In the genomic region with DNA sequence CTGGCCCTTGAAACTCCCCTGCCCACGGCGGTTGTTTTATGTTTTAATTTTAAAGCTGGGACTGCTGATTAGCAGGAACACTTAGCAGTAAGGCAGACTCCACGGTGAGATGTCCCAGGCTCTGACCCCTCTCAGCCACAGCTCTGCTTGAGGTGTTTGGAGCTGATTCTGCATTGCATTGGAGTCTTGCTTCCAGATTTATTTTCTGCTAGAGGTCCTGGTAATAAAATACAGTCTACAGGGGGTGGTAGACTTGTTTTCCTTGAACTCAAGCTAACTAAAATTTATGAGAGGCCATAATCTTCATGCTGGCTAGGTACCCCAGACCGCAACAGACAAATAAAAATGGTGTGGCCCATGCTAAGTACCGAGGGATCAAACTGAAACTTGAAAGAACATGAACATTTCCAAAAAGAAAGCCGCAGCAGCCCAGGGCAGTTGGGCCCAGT, we compare ENCODE assay signal across 22 mouse cellular contexts.
DNase-seq lines count a peak whose midpoint lies in the region; ATAC-seq lines count a peak whose summit lies in the region.
"Had no signal": no experiment of that assay in that cellular context is flagged by ENCODE, and none has a peak within 500 bp of the region (broad histone marks: within the 10 kb centered on the region; RNA-seq: fewer than 3 reads in every experiment).

No protein-coding gene starts in this region.

- ATAC-seq in forebrain, embryonic 11.5 days (replicated peaks; ENCODE audit: low FRiP score) = no peak
- ATAC-seq in forebrain, embryonic 15.5 days (replicated peaks) = no peak
- peak; percentile 44; the same call in 1 of the 2 replicates for ATAC-seq in kidney, embryonic 14.5 days (ENCODE audit: low FRiP score, low TSS enrichment)
- ATAC-seq in limb, embryonic 15.5 days (ENCODE audit: insufficient number of reproducible peaks, low FRiP score, low TSS enrichment, low read depth) = 0 out of 2 replicates have a peak, but pooled peaks have one; percentile 14
- ATAC-seq in liver, embryonic 11.5 days (replicated peaks; ENCODE audit: low FRiP score) = no peak
- ATAC-seq: CD4-positive, CD25-positive, alpha-beta regulatory T cell, adult 4 months; forebrain, embryonic 14.5 days; liver, embryonic 12.5 days had no signal

- no peaks in the 10 kb centered on the region for H3K4me1 ChIP-seq in forebrain, embryonic 11.5 days (replicated peaks; ENCODE audit: control insufficient read depth, insufficient read depth, low read length)
- H3K4me1 ChIP-seq in forebrain, embryonic 15.5 days = no peaks in the 10 kb centered on the region
- H3K4me1 ChIP-seq in kidney, embryonic 14.5 days (ENCODE audit: control insufficient read depth, insufficient read depth, low read length) = peaks cover 31% of the 10 kb centered on the region
- peaks cover 13% of the 10 kb centered on the region for H3K4me1 ChIP-seq in limb, embryonic 15.5 days
- no peaks in the 10 kb centered on the region for H3K4me1 ChIP-seq in liver, embryonic 11.5 days (replicated peaks; ENCODE audit: control insufficient read depth, insufficient read depth, low read length)
- H3K4me1 ChIP-seq: liver, embryonic 12.5 days had no signal

- no peak overlapping the region for H3K9ac ChIP-seq in forebrain, embryonic 11.5 days (ENCODE audit: low read length)
- no peak overlapping the region for H3K9ac ChIP-seq in forebrain, embryonic 15.5 days (replicated peaks)
- H3K9ac ChIP-seq in kidney, embryonic 14.5 days (ENCODE audit: low read depth, low read length) = no peak overlapping the region
- no peak overlapping the region for H3K9ac ChIP-seq in limb, embryonic 15.5 days
- no peak overlapping the region for H3K9ac ChIP-seq in liver, embryonic 11.5 days (ENCODE audit: low read depth, low read length)
- H3K9ac ChIP-seq: liver, embryonic 12.5 days had no signal

- WGBS in forebrain, embryonic 11.5 days = 78% methylated on average over 6 of the region's 6 CpGs
- WGBS in forebrain, embryonic 15.5 days = 79% methylated on average over 6 of the region's 6 CpGs
- 26% methylated on average over 6 of the region's 6 CpGs for WGBS in kidney, embryonic 14.5 days
- 23% methylated on average over 6 of the region's 6 CpGs for whole genome bisulfite sequencing in limb, embryonic 15.5 days
- 61% methylated on average over 6 of the region's 6 CpGs for WGBS in liver, embryonic 11.5 days

- H3K4me3 ChIP-seq in forebrain, embryonic 11.5 days (ENCODE audit: low read depth, low read length) = no peak overlapping the region
- H3K4me3 ChIP-seq in forebrain, embryonic 15.5 days = no peak overlapping the region
- H3K4me3 ChIP-seq in kidney, embryonic 14.5 days (ENCODE audit: low read length) = no peak overlapping the region
- no peak overlapping the region for H3K4me3 ChIP-seq in limb, embryonic 15.5 days
- no peak overlapping the region for H3K4me3 ChIP-seq in liver, embryonic 11.5 days (ENCODE audit: low read depth, low read length)
- H3K4me3 ChIP-seq: heart, adult 2 months; liver, embryonic 12.5 days had no signal

- H3K36me3 ChIP-seq in forebrain, embryonic 11.5 days (ENCODE audit: control insufficient read depth, insufficient read depth, low read length) = no peaks in the 10 kb centered on the region
- H3K36me3 ChIP-seq in forebrain, embryonic 15.5 days = no peaks in the 10 kb centered on the region
- H3K36me3 ChIP-seq in kidney, embryonic 14.5 days (ENCODE audit: control insufficient read depth, insufficient read depth, low read length) = no peaks in the 10 kb centered on the region
- H3K36me3 ChIP-seq in limb, embryonic 15.5 days = no peaks in the 10 kb centered on the region
- no peaks in the 10 kb centered on the region for H3K36me3 ChIP-seq in liver, embryonic 11.5 days (ENCODE audit: control insufficient read depth, insufficient read depth, low read length)
- H3K36me3 ChIP-seq: liver, embryonic 12.5 days had no signal

- no peak overlapping the region for H3K4me2 ChIP-seq in forebrain, embryonic 11.5 days (ENCODE audit: low read depth, low read length, severe bottlenecking)
- no peak overlapping the region for H3K4me2 ChIP-seq in forebrain, embryonic 15.5 days (replicated peaks)
- no peak overlapping the region for H3K4me2 ChIP-seq in kidney, embryonic 14.5 days (replicated peaks; ENCODE audit: low read depth, low read length)
- no peak overlapping the region for H3K4me2 ChIP-seq in limb, embryonic 15.5 days
- no peak overlapping the region for H3K4me2 ChIP-seq in liver, embryonic 11.5 days
- H3K4me2 ChIP-seq: liver, embryonic 12.5 days; midbrain, embryonic 11.5 days had no signal

- H3K27me3 ChIP-seq in forebrain, embryonic 11.5 days (ENCODE audit: control insufficient read depth, insufficient read depth, low read length) = no peaks in the 10 kb centered on the region
- no peaks in the 10 kb centered on the region for H3K27me3 ChIP-seq in forebrain, embryonic 15.5 days
- no peaks in the 10 kb centered on the region for H3K27me3 ChIP-seq in kidney, embryonic 14.5 days (ENCODE audit: control insufficient read depth, insufficient read depth, low read length)
- no peaks in the 10 kb centered on the region for H3K27me3 ChIP-seq in limb, embryonic 15.5 days
- no peaks in the 10 kb centered on the region for H3K27me3 ChIP-seq in liver, embryonic 11.5 days (replicated peaks; ENCODE audit: control insufficient read depth, insufficient read depth, low read length)

- H3K9me3 ChIP-seq in forebrain, embryonic 11.5 days (ENCODE audit: control insufficient read depth, low read length) = no peaks in the 10 kb centered on the region
- H3K9me3 ChIP-seq in forebrain, embryonic 15.5 days = no peaks in the 10 kb centered on the region
- H3K9me3 ChIP-seq in kidney, embryonic 14.5 days (ENCODE audit: control insufficient read depth, low read length) = 0 out of 2 replicates have a peak, but pooled peaks cover 3% of the 10 kb centered on the region
- no peaks in the 10 kb centered on the region for H3K9me3 ChIP-seq in limb, embryonic 15.5 days
- no peaks in the 10 kb centered on the region for H3K9me3 ChIP-seq in liver, embryonic 11.5 days (ENCODE audit: control insufficient read depth, low read length)
- H3K9me3 ChIP-seq: liver, embryonic 12.5 days had no signal

- H3K27ac ChIP-seq in forebrain, embryonic 11.5 days (ENCODE audit: low read depth, low read length) = no peak overlapping the region
- H3K27ac ChIP-seq in forebrain, embryonic 15.5 days (replicated peaks) = no peak overlapping the region
- H3K27ac ChIP-seq in kidney, embryonic 14.5 days (ENCODE audit: low read depth, low read length) = no peak overlapping the region
- no peak overlapping the region for H3K27ac ChIP-seq in limb, embryonic 15.5 days
- no peak overlapping the region for H3K27ac ChIP-seq in liver, embryonic 11.5 days (ENCODE audit: low read depth, low read length)
- H3K27ac ChIP-seq: heart, adult 2 months; liver, embryonic 12.5 days had no signal

- peak; percentile 15 for DNase-seq in forebrain, embryonic 11.5 days (ENCODE audit: low spot score)
- no peak for DNase-seq in kidney, adult 11 months
- peak; percentile 63 for DNase-seq in hindlimb bud, embryonic 11.5 days (ENCODE audit: extremely low spot score, low read depth, low spot score)
- DNase-seq in liver, embryonic 11.5 days (ENCODE audit: low spot score) = no peak
- DNase-seq: cerebellum, adult 2 months; embryo, embryonic 11 days; gastrocnemius, postnatal 14 days; heart, adult 2 months; heart, postnatal 10 days; kidney, adult 9 months; layer of hippocampus, postnatal 36 days; lung, adult 18-20 months; lung, postnatal 10 days; thymus, adult 18-20 months; thymus, postnatal 4 days had no signal

Comparison
In these comparisons a context has a peak if more than half of its experiments do, and no peak if none do; other contexts are left out.
1. ATAC-seq: peak in kidney, embryonic 14.5 days (single experiment) and limb, embryonic 15.5 days (single experiment); none in forebrain, embryonic 11.5 days (single experiment), forebrain, embryonic 15.5 days (single experiment) and liver, embryonic 11.5 days (single experiment).
2. DNase-seq: peak in forebrain, embryonic 11.5 days (single experiment) and hindlimb bud, embryonic 11.5 days (single experiment); none in kidney, adult 11 months (single experiment) and liver, embryonic 11.5 days (single experiment).